Mouse (Mus musculus): Measurements from ENCODE around the gene Ccs. TPM values are rescaled to one million over a fixed set of nuclear protein-coding genes. Genes with fewer than 3 reads are reported as not detected.

Ccs gene
- total RNA-seq (2023), result 10 to 100 TPM; 12.8 to 19.1 TPM

DNA sequence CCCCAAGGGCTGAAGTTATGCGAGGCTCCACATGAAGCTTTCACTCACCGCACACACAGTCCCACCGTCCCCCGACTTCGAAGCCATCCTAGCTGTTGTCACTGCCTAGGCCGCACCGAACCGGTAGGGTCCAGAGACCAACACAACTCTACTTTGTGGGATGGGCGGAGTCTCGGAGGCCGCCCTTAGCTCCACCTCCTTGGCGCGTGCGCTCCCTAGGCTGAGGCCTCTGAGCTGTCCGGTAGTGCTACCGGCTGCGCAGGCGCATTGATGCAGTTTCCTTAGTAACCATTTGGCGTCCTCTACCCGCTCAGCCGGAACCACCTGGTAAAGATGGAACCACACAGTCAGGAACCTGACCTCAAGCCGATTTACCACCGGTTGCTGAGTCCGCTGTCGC lies at the start of gene Ccs, which contains the start of gene Ccdc87:
Gene Ccs (minus strand): TSS at position 184 of the 400 bp plus-strand sequence.
Gene Ccdc87 (plus strand): TSS at position 218 of the 400 bp plus-strand sequence.

GRCm38 (mm10) chr19:4878405-4879323 lies 39.5 kb upstream of the Ccs start, which contains the start of gene Zdhhc24:
Gene Zdhhc24 (plus strand): TSS chr19:4878668.

GRCm38 (mm10) chr19:4877785-4878184 lies 38.7 kb upstream of the Ccs start, which contains the start of gene Actn3:
Gene Actn3 (minus strand): TSS chr19:4877909.

DNA sequence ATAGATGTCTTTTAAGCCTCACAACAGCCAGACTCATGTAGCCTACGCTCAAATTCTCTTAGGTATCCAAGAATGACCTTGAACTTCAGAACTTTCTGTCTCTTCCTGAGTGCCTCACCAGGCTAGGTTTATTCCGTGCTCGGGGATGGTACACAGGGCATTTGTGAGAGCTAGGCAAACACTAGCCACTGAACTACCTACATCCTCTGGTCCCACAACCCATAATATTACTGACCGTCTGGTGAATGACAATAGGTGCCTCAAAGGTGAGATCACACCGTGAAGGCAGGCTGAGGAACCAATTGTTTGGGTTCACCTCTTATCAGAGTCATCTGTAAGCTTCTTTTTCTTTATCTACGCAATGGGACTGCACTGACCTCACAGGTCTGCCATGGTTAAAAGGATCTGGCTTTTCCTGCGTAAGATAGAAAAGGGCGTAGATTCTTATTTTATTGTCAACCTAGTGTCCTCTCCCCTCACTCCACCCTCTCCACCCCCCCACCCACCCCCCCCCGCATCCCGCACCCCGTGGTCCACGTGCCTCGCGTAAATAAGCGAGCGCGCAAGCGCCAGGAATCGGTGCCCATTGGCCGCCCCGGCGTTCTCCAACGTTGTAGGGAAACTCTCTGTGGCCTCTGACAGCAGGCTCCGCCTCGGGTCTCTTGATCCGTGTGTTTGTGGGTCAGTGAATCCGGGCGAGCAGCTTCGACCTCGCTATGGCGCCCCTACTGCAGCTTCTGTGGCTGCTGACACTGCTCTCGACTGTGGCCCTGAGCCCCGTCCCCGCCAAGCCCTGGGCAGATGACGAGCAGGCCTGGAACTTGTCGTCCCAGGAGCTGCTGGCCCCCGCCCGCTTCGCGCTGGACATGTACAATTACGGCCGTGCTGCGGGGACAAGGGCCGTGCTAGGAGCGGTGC lies 15.7 kb upstream of the Ccs start, which contains the start of gene Ctsf:
Gene Ctsf (plus strand): TSS at position 579 of the 918 bp plus-strand sequence.

GRCm38 (mm10) chr19:4811063-4811908 lies 27.8 kb downstream of the Ccs start, which contains the start of the genes Gm21992 and Rbm14:
Gene Gm21992 (minus strand): TSS chr19:4811612.
Gene Rbm14 (minus strand): TSS chr19:4811634.

GRCm38 (mm10) chr19:4793831-4794422 lies 45.2 kb downstream of the Ccs start, which contains the start of gene Rbm4:
Gene Rbm4 (minus strand): TSS chr19:4793901.

Other genes starting within 250 kb of the Ccs start
- under 1 TPM; 0.49 to 0.88 TPM for gene Lrfn4, start 223.7 kb downstream of the Ccs start, total RNA-seq (2023)
- gene Rce1, start 213.7 kb downstream of the Ccs start, total RNA-seq (2023), result 10 to 100 TPM; 12.7 to 12.8 TPM
- gene Gm960, start 140.7 kb downstream of the Ccs start, total RNA-seq (2023), result not detected
- not detected for gene Sptbn2, start 128.2 kb downstream of the Ccs start, total RNA-seq (2023)
- 1 to 10 TPM; 6.2 to 8.2 TPM for gene Rbm4b, start 82.8 kb downstream of the Ccs start, total RNA-seq (2023)
- gene Rbm4, start 45.4 kb downstream of the Ccs start, total RNA-seq (2023), result 10 to 100 TPM; 36.7 to 43.1 TPM
- 10 to 100 TPM; 12.2 to 18.1 TPM for gene Gm21992, start 27.7 kb downstream of the Ccs start, total RNA-seq (2023)
- 10 to 100 TPM; 47.6 to 49.2 TPM for gene Rbm14, start 27.7 kb downstream of the Ccs start, total RNA-seq (2023)
- not detected for gene Ccdc87, start within 50 bp of the Ccs start, total RNA-seq (2023)
- 1 to 10 TPM; 2.0 to 4.6 TPM for gene Ctsf, start 15.8 kb upstream of the Ccs start, total RNA-seq (2023)
- gene Actn3, start 38.6 kb upstream of the Ccs start, total RNA-seq (2023), result under 1 TPM; 0.16 to 0.29 TPM
- gene Zdhhc24, start 39.3 kb upstream of the Ccs start, total RNA-seq (2023), result 1 to 10 TPM; 6.1 to 6.4 TPM
- gene Bbs1, start 67.3 kb upstream of the Ccs start, total RNA-seq (2023), result under 1 TPM; 0.29 to 0.51 TPM
- 10 to 100 TPM; 49.1 to 52.7 TPM for gene Dpp3, start 89.0 kb upstream of the Ccs start, total RNA-seq (2023)
- gene Peli3, start 103.8 kb upstream of the Ccs start, total RNA-seq (2023), result not detected
- 10 to 100 TPM; 10.0 to 13.0 TPM for gene Mrpl11, start 122.8 kb upstream of the Ccs start, total RNA-seq (2023)
- gene Npas4, start 151.0 kb upstream of the Ccs start, total RNA-seq (2023), result not detected
- gene Slc29a2, start 184.5 kb upstream of the Ccs start, total RNA-seq (2023), result 1 to 10 TPM in 1 of 2 experiments, under 1 TPM in 1; 0.62 to 1.6 TPM
- 1 to 10 TPM; 4.2 to 5.6 TPM for gene B4gat1, start 199.5 kb upstream of the Ccs start, total RNA-seq (2023)
- gene AC124502.3, start 199.6 kb upstream of the Ccs start, total RNA-seq (2023), result not detected
- 10 to 100 TPM; 37.0 to 38.6 TPM for gene Brms1, start 202.0 kb upstream of the Ccs start, total RNA-seq (2023)
- gene Rin1, start 211.1 kb upstream of the Ccs start, total RNA-seq (2023), result 1 to 10 TPM in 1 of 2 experiments, under 1 TPM in 1; 1.00 to 1.7 TPM
- gene Cd248, start 228.7 kb upstream of the Ccs start, total RNA-seq (2023), result not detected
- gene Tmem151a, start 246.2 kb upstream of the Ccs start, total RNA-seq (2023), result not detected
- 10 to 100 TPM; 13.7 to 18.4 TPM for gene Yif1a, start 249.2 kb upstream of the Ccs start, total RNA-seq (2023)

Measured in neutrophil, adult 59 days (primary cell).